Mouse (Mus musculus): ENCODE data around the gene Rcsd1. TPM values are rescaled to one million over a fixed set of nuclear protein-coding genes. Genes with fewer than 3 reads are reported as not detected.

Gene Rcsd1
- polyA plus RNA-seq, 1 experiment = 4.6 TPM

DNA sequence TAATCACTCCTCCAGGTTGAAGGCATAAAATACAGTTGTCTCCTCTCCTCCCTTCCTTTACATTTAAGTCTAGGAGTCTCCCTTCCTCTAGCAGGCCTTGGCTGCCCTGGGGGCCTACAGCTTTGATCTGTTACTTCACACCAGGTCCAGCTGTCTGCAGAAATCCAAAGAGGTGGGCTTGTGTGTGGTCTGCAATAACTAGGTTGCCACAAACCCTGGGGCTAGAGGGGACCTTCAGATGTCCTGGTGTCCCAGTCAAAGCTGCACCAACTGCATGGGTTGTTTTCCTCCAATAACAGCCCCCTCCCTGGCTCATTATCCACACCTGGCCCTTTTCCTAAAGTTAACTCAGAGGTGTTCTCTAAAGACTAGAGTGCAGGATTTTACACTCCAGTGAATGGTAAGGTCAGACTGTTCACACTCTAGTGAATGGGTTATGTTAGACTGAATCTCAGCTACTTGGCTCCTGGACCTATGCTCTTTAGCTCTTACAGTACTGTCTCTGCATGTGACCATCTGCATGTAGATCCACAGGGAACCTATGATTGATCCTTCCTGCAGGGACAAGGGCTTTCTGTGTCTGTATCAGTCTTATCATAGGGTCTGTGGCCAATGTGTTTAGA is 14.1 kb downstream of the Rcsd1 start:
- H3K4me3 ChIP-seq (replicated peaks; ENCODE audit: insufficient read depth, low read depth, low read length) = no peak overlapping the region
- no peaks in the 10 kb centered on the region for H3K27me3 ChIP-seq (ENCODE audit: control insufficient read depth, insufficient read depth, low read length)
- H3K27ac ChIP-seq (ENCODE audit: insufficient read depth, low read length) = no peak overlapping the region
- no peak for DNase-seq
- H3K4me1 ChIP-seq (ENCODE audit: control insufficient read depth, insufficient read depth, low read length) = no peaks in the 10 kb centered on the region
- TF ChIP-seq CTCF (IDR thresholded peaks at IDR 0.05; ENCODE audit: borderline replicate concordance, insufficient read depth, low read depth, low read length) (no peak), POLR2A (IDR thresholded peaks at IDR 0.05; ENCODE audit: borderline replicate concordance, insufficient read depth, low read length) (no peak)

- Histone ChIP-seq H3K4me3 (replicated peaks; ENCODE audit: insufficient read depth, low read depth, low read length) (no peak overlapping the region), H3K27me3 (ENCODE audit: control insufficient read depth, insufficient read depth, low read length) (no peaks in the 10 kb centered on the region), H3K27ac (ENCODE audit: insufficient read depth, low read length) (no peak overlapping the region), H3K4me1 (ENCODE audit: control insufficient read depth, insufficient read depth, low read length) (no peaks in the 10 kb centered on the region)
- no peak for DNase-seq
- 72% methylated on average over 7 of the region's 7 CpGs for WGBS
- TF ChIP-seq POLR2A (IDR thresholded peaks at IDR 0.05; ENCODE audit: borderline replicate concordance, insufficient read depth, low read length) = no peak
- no peak for TF ChIP-seq CTCF (IDR thresholded peaks at IDR 0.05; ENCODE audit: borderline replicate concordance, insufficient read depth, low read depth, low read length)
Observed at GRCm38 (mm10) chr1:165693856-165694255, 15.7 kb downstream of the Rcsd1 start.

DNA sequence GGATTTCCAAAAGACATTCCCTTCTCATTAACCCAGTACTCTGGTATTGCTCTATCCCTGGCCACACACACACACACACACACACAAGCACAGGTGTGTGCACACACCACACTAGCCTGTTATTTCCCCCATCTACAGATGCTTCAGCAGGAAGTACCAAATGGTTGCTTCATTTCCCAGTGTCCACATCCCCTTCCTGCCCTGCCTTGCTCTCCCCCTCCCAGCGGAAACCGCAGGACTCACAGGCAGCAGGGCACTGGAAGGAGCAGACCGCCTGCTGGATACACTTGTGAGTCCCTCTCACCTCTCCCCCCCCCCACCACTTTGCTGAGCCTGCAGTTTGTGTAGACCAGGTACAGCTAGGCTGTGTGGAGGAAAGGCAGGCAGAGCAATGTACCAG is 18.0 kb downstream of the Rcsd1 start:
- no peaks in the 10 kb centered on the region for H3K27me3 ChIP-seq (ENCODE audit: control insufficient read depth, insufficient read depth, low read length)
- no peak overlapping the region for H3K27ac ChIP-seq (ENCODE audit: insufficient read depth, low read length)
- no peak overlapping the region for H3K4me3 ChIP-seq (replicated peaks; ENCODE audit: insufficient read depth, low read depth, low read length)
- 51% methylated on average over 3 of the region's 3 CpGs for WGBS
- no peaks in the 10 kb centered on the region for H3K4me1 ChIP-seq (ENCODE audit: control insufficient read depth, insufficient read depth, low read length)
- TF ChIP-seq CTCF (IDR thresholded peaks at IDR 0.05; ENCODE audit: borderline replicate concordance, insufficient read depth, low read depth, low read length) (no peak), POLR2A (IDR thresholded peaks at IDR 0.05; ENCODE audit: borderline replicate concordance, insufficient read depth, low read length) (no peak)
- no peak for DNase-seq

- Histone ChIP-seq H3K27me3 (ENCODE audit: control insufficient read depth, insufficient read depth, low read length) (no peaks in the 10 kb centered on the region), H3K4me1 (ENCODE audit: control insufficient read depth, insufficient read depth, low read length) (no peaks in the 10 kb centered on the region), H3K27ac (ENCODE audit: insufficient read depth, low read length) (no peak overlapping the region), H3K4me3 (replicated peaks; ENCODE audit: insufficient read depth, low read depth, low read length) (no peak overlapping the region)
- 82% methylated on average over 5 of the region's 5 CpGs for WGBS
- DNase-seq = no peak
- no peak for TF ChIP-seq POLR2A (IDR thresholded peaks at IDR 0.05; ENCODE audit: borderline replicate concordance, insufficient read depth, low read length)
- TF ChIP-seq CTCF (IDR thresholded peaks at IDR 0.05; ENCODE audit: borderline replicate concordance, insufficient read depth, low read depth, low read length) = no peak
Observed at GRCm38 (mm10) chr1:165689845-165690244, 19.7 kb downstream of the Rcsd1 start.

- H3K4me3 ChIP-seq (replicated peaks; ENCODE audit: insufficient read depth, low read depth, low read length) = no peak overlapping the region
- no peak for DNase-seq
- no peak overlapping the region for H3K27ac ChIP-seq (ENCODE audit: insufficient read depth, low read length)
- TF ChIP-seq POLR2A (IDR thresholded peaks at IDR 0.05; ENCODE audit: borderline replicate concordance, insufficient read depth, low read length) (no peak), CTCF (IDR thresholded peaks at IDR 0.05; ENCODE audit: borderline replicate concordance, insufficient read depth, low read depth, low read length) (no peak)
- no peaks in the 10 kb centered on the region for H3K27me3 ChIP-seq (ENCODE audit: control insufficient read depth, insufficient read depth, low read length)
- H3K4me1 ChIP-seq (ENCODE audit: control insufficient read depth, insufficient read depth, low read length) = no peaks in the 10 kb centered on the region
- 94% methylated on average over 2 of the region's 2 CpGs for WGBS
Observed at GRCm38 (mm10) chr1:165687861-165688260, 21.7 kb downstream of the Rcsd1 start.

DNA sequence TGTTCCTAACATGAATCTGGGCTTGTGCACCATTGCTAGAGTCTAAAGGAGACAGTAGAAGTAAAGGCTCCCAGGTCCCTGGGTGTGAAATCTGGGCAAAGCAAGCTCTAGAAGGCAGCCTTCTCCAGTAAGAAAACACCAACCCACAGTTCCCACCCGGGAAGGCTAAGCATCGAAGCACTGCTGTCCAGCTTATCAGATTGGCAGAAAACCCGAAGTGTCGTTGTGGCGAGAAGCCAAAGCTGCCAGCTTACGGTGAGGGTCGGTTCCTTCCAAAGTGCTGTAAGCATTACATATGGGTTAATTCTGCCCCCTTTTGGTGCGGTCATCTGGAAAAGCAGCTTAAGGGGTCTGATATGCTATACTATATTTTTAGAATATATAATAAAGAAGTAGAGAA is 22.6 kb downstream of the Rcsd1 start:
- Histone ChIP-seq H3K4me3 (replicated peaks; ENCODE audit: insufficient read depth, low read depth, low read length) (no peak overlapping the region), H3K27ac (ENCODE audit: insufficient read depth, low read length) (no peak overlapping the region), H3K4me1 (ENCODE audit: control insufficient read depth, insufficient read depth, low read length) (no peaks in the 10 kb centered on the region), H3K27me3 (ENCODE audit: control insufficient read depth, insufficient read depth, low read length) (no peaks in the 10 kb centered on the region)
- DNase-seq = no peak
- 19% methylated on average over 8 of the region's 8 CpGs for WGBS
- TF ChIP-seq CTCF (IDR thresholded peaks at IDR 0.05; ENCODE audit: borderline replicate concordance, insufficient read depth, low read depth, low read length) = no peak
- no peak for TF ChIP-seq POLR2A (IDR thresholded peaks at IDR 0.05; ENCODE audit: borderline replicate concordance, insufficient read depth, low read length)

GRCm38 (mm10) chr1:165686349-165686748 is 23.2 kb downstream of the Rcsd1 start:
- H3K27me3 ChIP-seq (ENCODE audit: control insufficient read depth, insufficient read depth, low read length) = no peaks in the 10 kb centered on the region
- TF ChIP-seq POLR2A (IDR thresholded peaks at IDR 0.05; ENCODE audit: borderline replicate concordance, insufficient read depth, low read length) = no peak
- H3K27ac ChIP-seq (ENCODE audit: insufficient read depth, low read length) = no peak overlapping the region
- 75% methylated on average over 6 of the region's 6 CpGs for WGBS
- no peaks in the 10 kb centered on the region for H3K4me1 ChIP-seq (ENCODE audit: control insufficient read depth, insufficient read depth, low read length)
- H3K4me3 ChIP-seq (replicated peaks; ENCODE audit: insufficient read depth, low read depth, low read length) = no peak overlapping the region
- DNase-seq = no peak

- TF ChIP-seq POLR2A (IDR thresholded peaks at IDR 0.05; ENCODE audit: borderline replicate concordance, insufficient read depth, low read length) = no peak
- TF ChIP-seq CTCF (IDR thresholded peaks at IDR 0.05; ENCODE audit: borderline replicate concordance, insufficient read depth, low read depth, low read length) = no peak
- no peak for DNase-seq
- Histone ChIP-seq H3K27me3 (ENCODE audit: control insufficient read depth, insufficient read depth, low read length) (no peaks in the 10 kb centered on the region), H3K4me3 (replicated peaks; ENCODE audit: insufficient read depth, low read depth, low read length) (no peak overlapping the region), H3K27ac (ENCODE audit: insufficient read depth, low read length) (no peak overlapping the region), H3K4me1 (ENCODE audit: control insufficient read depth, insufficient read depth, low read length) (no peaks in the 10 kb centered on the region)
- 70% methylated on average over 15 of the region's 15 CpGs for WGBS
Observed at GRCm38 (mm10) chr1:165684261-165685203, 25.0 kb downstream of the Rcsd1 start.

All from cerebellum, adult 2 months (tissue).